Mouse (Mus musculus) liver, embryonic 11.5 days (tissue): Measurements from ENCODE around the gene Kcnk16. TPM values are rescaled to one million over a fixed set of nuclear protein-coding genes. Genes with fewer than 3 reads are reported as not detected.

Experiments
- ATAC-seq: fragments of 200-750 bp; cut with Nextera tagmentation; replicated peaks from 2 replicates; pipeline ENCODE4 v1.8.0; 2017; ENCODE audit warnings: moderate number of reproducible peaks, mild to moderate bottlenecking, moderate TSS enrichment, moderate library complexity; ENCODE audit not compliant: low FRiP score
- DNase-seq: peaks from one replicate; pipeline ENCODE4 v3.0.0-alpha.2; 2017; ENCODE audit warnings: low spot score
- H3K27ac ChIP-seq: fragments of 300-500 bp; sonication (generic); 2 replicates; pipeline ENCODE4 v1.5.1; 2014; ENCODE audit warnings: mild to moderate bottlenecking, low read depth, low read length, control low read depth
- H3K27me3 ChIP-seq: fragments of 300-500 bp; sonication (generic); replicated peaks from 2 replicates; pipeline ENCODE4 v1.6.1; 2014; ENCODE audit warnings: low read length, mixed read lengths; ENCODE audit not compliant: control insufficient read depth, insufficient read depth
- H3K36me3 ChIP-seq: fragments of 300-500 bp; sonication (generic); 2 replicates; pipeline ENCODE4 v1.6.1; 2014; ENCODE audit warnings: mild to moderate bottlenecking, low read length, moderate library complexity, mixed read lengths; ENCODE audit not compliant: control insufficient read depth, insufficient read depth
- H3K4me1 ChIP-seq: fragments of 300-500 bp; sonication (generic); replicated peaks from 2 replicates; pipeline ENCODE4 v1.6.1; 2014; ENCODE audit warnings: low read length, mixed read lengths; ENCODE audit not compliant: control insufficient read depth, insufficient read depth
- H3K4me2 ChIP-seq: fragments of 300-500 bp; sonication (generic); 2 replicates; pipeline ENCODE4 v1.6.1; 2014; ENCODE audit warnings: mild to moderate bottlenecking, control low read depth, moderate library complexity
- H3K4me3 ChIP-seq: fragments of 300-500 bp; sonication (generic); 2 replicates; pipeline ENCODE4 v1.5.1; 2014; ENCODE audit warnings: low read depth, low read length, control low read depth
- H3K9ac ChIP-seq: fragments of 300-500 bp; sonication (generic); 2 replicates; pipeline ENCODE4 v1.6.1; 2014; ENCODE audit warnings: low read depth, low read length, control low read depth
- H3K9me3 ChIP-seq: fragments of 300-500 bp; sonication (generic); 2 replicates; pipeline ENCODE4 v1.6.1; 2016; ENCODE audit warnings: low read length, inconsistent platforms, mixed read lengths; ENCODE audit not compliant: control insufficient read depth
- WGBS: fragments of 180-500 bp; shearing (Covaris S2); extraction: QIAGEN DNeasy Blood & Tissue Kit; methylation state at CpG from one replicate; pipeline ENCODE4 v1.1.7; 2014; 5-methylcytosine and 5-hydroxymethylcytosine counted together
- polyA plus RNA-seq: library from polyadenylated mRNA; unstranded; fragments of >200 nt; fragmentation: Nextera tagmentation; extraction: Ambion mirVana; gene quantifications from 2 replicates; pipeline ENCODE4 v1.2.1, GENCODE M21; 2014

Gene Kcnk16
- polyA plus RNA-seq, 1 experiment from 2014 or later: 1.9 TPM

DNA sequence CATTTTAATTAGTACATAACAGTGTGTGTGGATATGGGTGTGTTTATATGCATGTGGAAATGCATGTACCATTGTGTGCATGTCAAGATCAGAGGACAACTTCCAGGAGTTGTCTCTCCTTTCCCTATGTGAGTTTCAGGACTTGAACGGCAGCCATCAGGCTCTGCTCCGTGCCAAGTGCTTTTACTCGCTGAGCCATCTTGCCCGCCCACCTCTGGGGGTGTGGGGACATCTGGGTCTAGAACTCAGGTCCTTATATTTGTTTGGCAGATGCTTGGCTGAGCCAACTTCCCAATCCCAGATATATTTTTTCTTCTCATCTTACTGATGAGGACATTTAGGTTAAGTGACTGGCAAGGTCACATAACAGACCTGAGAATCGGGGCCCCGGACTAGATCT lies 578 bp downstream of the Kcnk16 start:
- H3K4me2 ChIP-seq: no peak overlapping the region

GRCm38 (mm10) chr14:20262346-20262745 lies 6.7 kb downstream of the Kcnk16 start:
- Histone ChIP-seq H3K9me3 (no peaks in the 10 kb centered on the region), H3K4me3 (no peak overlapping the region), H3K9ac (no peak overlapping the region), H3K4me2 (no peak overlapping the region), H3K36me3 (no peaks in the 10 kb centered on the region), H3K4me1 (no peaks in the 10 kb centered on the region), H3K27ac (no peak overlapping the region), H3K27me3 (no peaks in the 10 kb centered on the region; the same call in none of the 2 replicates)
- ATAC-seq: no peak
- DNase-seq: no peak
- 54% methylated on average over 4 of the region's 4 CpGs for WGBS

More for the DNA sequence above, 578 bp downstream of the Kcnk16 start:
- no peak overlapping the region for H3K4me3 ChIP-seq
- no peaks in the 10 kb centered on the region for H3K36me3 ChIP-seq
- no peaks in the 10 kb centered on the region for H3K9me3 ChIP-seq
- no peaks in the 10 kb centered on the region for H3K4me1 ChIP-seq
- no peak overlapping the region for H3K27ac ChIP-seq
- 78% methylated on average over 6 of the region's 6 CpGs for WGBS
- no peaks in the 10 kb centered on the region; the same call in 1 of the 2 replicates for H3K27me3 ChIP-seq
- ATAC-seq (no peak), DNase-seq (no peak)
- H3K9ac ChIP-seq: no peak overlapping the region

GRCm38 (mm10) chr14:20258185-20259113 lies 10.6 kb downstream of the Kcnk16 start:
- no peaks in the 10 kb centered on the region for H3K9me3 ChIP-seq
- H3K4me1 ChIP-seq: no peaks in the 10 kb centered on the region
- ATAC-seq (no peak), DNase-seq (peak; percentile 77)
- H3K27ac ChIP-seq: no peak overlapping the region
- H3K4me2 ChIP-seq: no peak overlapping the region
- H3K4me3 ChIP-seq: no peak overlapping the region
- H3K36me3 ChIP-seq: no peaks in the 10 kb centered on the region
- 47% methylated on average over 8 of the region's 8 CpGs for WGBS
- H3K27me3 ChIP-seq: no peaks in the 10 kb centered on the region; the same call in none of the 2 replicates
- H3K9ac ChIP-seq: no peak overlapping the region

GRCm38 (mm10) chr14:20250237-20251171 lies 18.5 kb downstream of the Kcnk16 start:
- Histone ChIP-seq H3K9ac (no peak overlapping the region), H3K27ac (no peak overlapping the region), H3K27me3 (no peaks in the 10 kb centered on the region), H3K4me1 (no peaks in the 10 kb centered on the region), H3K9me3 (no peaks in the 10 kb centered on the region), H3K36me3 (no peaks in the 10 kb centered on the region), H3K4me2 (no peak overlapping the region), H3K4me3 (no peak overlapping the region)
- 75% methylated on average over 14 of the region's 14 CpGs for WGBS
- DNase-seq (no peak), ATAC-seq (no peak)

DNA sequence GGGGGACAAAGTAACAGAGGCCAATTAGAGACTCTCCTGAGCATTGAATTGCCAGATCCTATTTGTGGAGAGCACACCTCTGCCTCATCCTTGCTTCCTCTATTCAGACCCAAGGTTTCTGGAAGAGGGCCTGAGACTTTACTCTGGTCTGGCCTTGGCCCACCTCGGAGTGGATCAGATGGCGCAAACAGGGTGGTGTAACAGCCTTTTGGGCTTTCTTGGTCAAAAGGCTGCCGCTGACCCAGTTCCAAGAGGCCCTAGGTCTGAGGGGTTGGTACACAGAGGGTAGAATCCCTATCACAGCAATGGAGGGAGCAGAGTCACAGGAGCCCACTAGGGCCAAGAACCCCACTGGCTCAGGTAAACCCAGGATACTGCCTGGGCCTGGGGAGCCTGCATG lies 21.0 kb downstream of the Kcnk16 start:
- no peaks in the 10 kb centered on the region for H3K4me1 ChIP-seq
- DNase-seq (no peak), ATAC-seq (no peak)
- no peaks in the 10 kb centered on the region for H3K9me3 ChIP-seq
- H3K27ac ChIP-seq: no peak overlapping the region
- no peaks in the 10 kb centered on the region for H3K36me3 ChIP-seq
- H3K4me2 ChIP-seq: no peak overlapping the region
- H3K9ac ChIP-seq: no peak overlapping the region
- H3K27me3 ChIP-seq: no peaks in the 10 kb centered on the region
- no peak overlapping the region for H3K4me3 ChIP-seq
- WGBS: 87% methylated on average over 3 of the region's 3 CpGs

DNA sequence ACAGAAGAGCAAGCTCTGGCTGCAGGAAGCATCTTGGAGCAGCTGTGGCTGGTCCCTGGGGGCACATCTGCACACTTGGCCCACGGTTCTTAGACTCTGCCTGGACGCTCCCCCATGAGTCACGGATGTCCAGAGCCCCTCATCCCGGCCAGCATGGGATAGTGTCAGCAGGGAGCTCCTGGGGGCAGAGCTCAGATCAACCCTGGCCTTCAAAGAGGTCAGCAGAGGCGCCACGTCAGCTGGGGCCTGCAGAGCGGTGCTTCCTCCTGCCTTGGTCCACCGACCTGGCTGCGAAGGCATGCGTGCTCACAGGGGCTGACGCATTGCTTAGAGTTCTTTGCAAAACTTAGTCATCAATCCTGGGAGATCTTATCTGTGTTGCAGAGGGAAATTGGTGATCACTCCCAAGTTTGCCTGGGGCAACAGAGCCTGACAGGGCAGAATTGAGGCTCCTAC lies 22.2 kb downstream of the Kcnk16 start:
- no peaks in the 10 kb centered on the region for H3K9me3 ChIP-seq
- H3K36me3 ChIP-seq: no peaks in the 10 kb centered on the region
- ATAC-seq: no peak
- H3K27me3 ChIP-seq: no peaks in the 10 kb centered on the region
- no peak overlapping the region for H3K9ac ChIP-seq
- H3K27ac ChIP-seq: no peak overlapping the region
- H3K4me3 ChIP-seq: no peak overlapping the region
- no peak for DNase-seq
- H3K4me2 ChIP-seq: no peak overlapping the region
- 66% methylated on average over 11 of the region's 11 CpGs for WGBS
- no peaks in the 10 kb centered on the region for H3K4me1 ChIP-seq

DNA sequence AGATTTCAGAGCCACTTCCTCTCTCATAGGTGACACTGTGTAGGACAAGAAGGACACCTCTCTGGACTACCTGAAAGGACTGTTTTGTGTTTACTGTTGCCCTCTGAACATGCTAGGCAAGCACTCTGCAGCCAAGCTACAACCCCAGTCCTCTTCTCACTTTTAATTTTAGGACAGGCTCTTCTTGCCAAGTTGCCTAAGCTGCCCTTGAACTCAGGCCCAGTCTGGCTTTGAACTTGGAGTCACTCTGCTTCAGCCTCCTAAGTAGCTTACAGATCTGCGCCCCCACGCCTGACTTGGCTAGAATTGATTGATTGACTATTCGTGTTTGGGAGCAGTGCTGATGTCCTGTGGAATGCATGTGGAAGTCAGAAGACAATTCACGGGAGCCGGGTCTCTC lies 23.1 kb downstream of the Kcnk16 start:
- no peak for ATAC-seq
- Histone ChIP-seq H3K9me3 (no peaks in the 10 kb centered on the region), H3K27ac (no peak overlapping the region), H3K4me3 (no peak overlapping the region), H3K4me2 (no peak overlapping the region), H3K4me1 (no peaks in the 10 kb centered on the region), H3K27me3 (no peaks in the 10 kb centered on the region), H3K9ac (no peak overlapping the region), H3K36me3 (no peaks in the 10 kb centered on the region)
- DNase-seq: no peak
- 78% methylated on average over 5 of the region's 5 CpGs for WGBS

DNA sequence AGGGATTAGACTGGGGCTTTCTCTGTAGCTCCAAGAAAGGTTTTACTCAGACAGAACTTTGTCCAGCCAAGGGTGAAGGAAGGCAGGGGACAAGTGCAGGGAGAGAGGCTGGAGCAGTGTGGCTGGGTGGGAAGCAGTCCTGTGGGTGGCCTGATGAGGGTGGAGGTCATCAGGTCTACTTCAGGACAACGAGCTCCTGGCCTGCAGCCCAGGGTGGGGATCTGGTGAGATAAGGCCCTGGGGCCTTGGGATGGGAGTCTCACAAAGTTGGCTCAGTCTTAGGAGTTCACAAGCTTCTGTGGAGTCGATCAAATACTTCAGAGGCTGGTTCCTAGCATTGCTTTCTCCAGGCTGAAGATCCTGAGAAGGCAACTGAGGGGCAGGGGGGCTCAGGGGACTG lies 23.7 kb downstream of the Kcnk16 start:
- no peak for DNase-seq
- no peak overlapping the region for H3K27ac ChIP-seq
- H3K4me1 ChIP-seq: no peaks in the 10 kb centered on the region
- H3K36me3 ChIP-seq: no peaks in the 10 kb centered on the region
- H3K9me3 ChIP-seq: no peaks in the 10 kb centered on the region
- no peak overlapping the region for H3K4me2 ChIP-seq
- H3K4me3 ChIP-seq: no peak overlapping the region
- H3K9ac ChIP-seq: no peak overlapping the region
- H3K27me3 ChIP-seq: no peaks in the 10 kb centered on the region
- 58% methylated on average over 2 of the region's 2 CpGs for WGBS
- no peak for ATAC-seq
